Mouse (Mus musculus): ENCODE results near the gene Slc35a5.

Gene Slc35a5

GRCm38 (mm10) chr16:45110498-45110897 is 48.0 kb downstream of the Slc35a5 start:
- no peak for DNase-seq

- no peak for DNase-seq
These were observed 50.2 kb downstream of the Slc35a5 start for GRCm38 (mm10) chr16:45108203-45108878.

GRCm38 (mm10) chr16:45104993-45105392 is 53.5 kb downstream of the Slc35a5 start:
- peak; percentile 31 for DNase-seq

DNA sequence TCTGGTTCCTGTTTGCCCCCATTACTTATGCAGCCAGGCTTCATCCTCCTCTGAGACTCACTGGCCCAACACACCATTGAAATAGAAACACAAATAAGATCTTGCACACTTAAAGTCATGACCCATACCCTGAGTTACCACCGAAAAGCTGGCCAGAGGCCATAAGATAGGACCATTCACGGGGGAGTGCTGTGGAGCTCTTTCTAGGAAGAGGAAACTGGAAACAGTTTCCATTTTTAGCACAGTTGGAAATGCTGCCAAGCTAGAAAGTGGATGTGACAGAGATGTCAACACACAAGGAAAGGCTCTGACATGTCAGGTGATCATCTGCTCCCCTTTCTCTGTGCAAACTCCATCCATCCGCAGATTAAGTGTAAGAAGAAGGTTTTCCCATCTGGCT is 57.6 kb downstream of the Slc35a5 start:
- DNase-seq, result no peak

DNA sequence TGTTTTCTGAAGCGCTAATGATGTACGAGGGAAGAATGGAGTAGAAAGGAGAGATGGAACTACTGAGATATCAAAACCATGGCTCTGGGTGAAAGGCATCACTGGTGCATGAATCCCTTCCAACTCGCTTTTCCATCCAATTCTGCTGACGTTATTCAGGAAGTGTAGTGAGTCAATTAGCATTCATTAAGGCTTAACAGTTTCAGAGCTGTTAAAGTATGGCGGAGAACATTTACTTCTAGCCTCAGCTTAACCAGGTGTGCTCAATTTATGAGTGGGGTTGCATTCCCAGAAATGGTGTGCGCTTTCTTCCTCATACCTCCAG is 59.7 kb downstream of the Slc35a5 start:
- DNase-seq, result no peak

DNA sequence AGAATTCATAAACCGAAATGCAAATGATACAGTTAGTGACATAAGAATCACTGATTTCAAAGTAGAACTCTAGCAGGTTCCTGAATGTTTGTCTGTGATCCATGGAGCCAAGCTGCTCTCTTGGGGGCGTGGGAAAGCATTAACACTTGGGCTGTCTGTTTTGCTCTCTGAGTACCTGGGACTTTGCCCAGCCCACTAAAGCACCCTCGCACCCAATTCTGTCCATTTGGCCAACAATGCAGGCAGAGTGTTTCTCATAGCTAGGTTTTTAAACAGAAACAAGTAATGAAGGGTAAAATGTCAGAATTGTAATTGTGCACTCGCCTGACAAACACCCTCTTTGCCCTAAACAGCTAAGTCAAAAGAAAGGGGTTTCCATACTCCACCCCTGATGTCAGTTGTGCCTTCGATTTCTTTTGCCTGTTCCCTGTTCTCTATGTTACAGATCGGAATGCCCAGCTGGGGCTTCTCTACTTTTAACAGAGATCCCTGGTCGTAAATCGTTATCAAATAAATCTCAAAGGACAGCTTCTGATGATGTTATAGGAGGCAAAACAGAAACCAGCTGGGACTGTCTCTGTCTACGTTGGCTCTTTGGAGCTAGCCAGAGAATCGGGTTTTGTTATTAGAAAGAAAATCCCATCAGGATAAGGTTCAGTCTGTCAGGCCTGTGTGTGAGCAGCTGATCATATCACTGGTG is 60.2 kb downstream of the Slc35a5 start:
- no peak for DNase-seq

DNA sequence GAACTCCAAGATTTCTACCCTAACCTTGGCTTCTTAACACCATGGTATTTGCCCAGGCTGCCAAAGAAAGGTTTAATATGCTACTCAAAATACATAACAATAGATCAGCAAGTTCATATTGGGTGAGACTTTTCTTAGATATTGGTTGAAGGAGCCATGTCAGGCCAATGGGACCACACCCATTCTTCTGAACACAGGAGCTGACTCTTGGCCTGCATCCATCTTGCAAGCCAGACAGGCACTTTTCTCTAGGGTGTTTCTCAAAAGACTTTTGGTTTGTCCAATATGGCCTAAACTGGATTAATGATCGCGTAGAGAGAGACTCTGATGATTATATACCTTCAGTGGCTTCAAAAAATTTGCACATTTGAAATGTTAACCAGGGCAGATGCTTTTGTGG is 61.0 kb downstream of the Slc35a5 start:
- DNase-seq, result no peak

GRCm38 (mm10) chr16:45095561-45096482 is 62.7 kb downstream of the Slc35a5 start:
- no peak for DNase-seq

- no peak for DNase-seq
These were observed 63.5 kb downstream of the Slc35a5 start for GRCm38 (mm10) chr16:45095030-45095429.

- no peak for DNase-seq
These were observed 64.3 kb downstream of the Slc35a5 start for GRCm38 (mm10) chr16:45094136-45094756.

GRCm38 (mm10) chr16:45093137-45093731 is 65.3 kb downstream of the Slc35a5 start, which contains the start of gene Ccdc80:
Ccdc80 (plus strand) TSS chr16:45093402.
- DNase-seq, result no peak

DNA sequence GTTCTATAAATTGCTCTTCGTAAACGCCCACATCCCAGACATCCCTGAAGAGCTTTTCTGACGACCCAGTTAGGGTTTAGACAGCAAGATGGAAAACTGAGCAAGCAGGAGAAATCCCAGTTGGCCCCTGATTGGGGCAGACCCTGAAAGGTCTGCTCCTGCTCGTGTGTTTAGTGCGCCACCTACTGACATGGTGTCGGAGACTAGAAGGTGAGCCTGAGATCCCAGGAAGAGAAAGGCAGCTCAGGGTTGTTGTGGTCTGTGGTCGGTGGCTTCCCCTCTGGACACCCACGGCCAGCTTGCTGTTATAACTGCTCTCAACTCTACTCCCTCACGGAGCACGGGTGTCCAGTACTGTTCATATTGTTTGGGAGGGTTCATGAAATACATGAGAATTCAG is 68.5 kb downstream of the Slc35a5 start:
- DNase-seq, result peak; percentile 66
